Mouse (Mus musculus) hindbrain, embryonic 16.5 days (tissue): ENCODE data around the gene Lcorl. TPM values are rescaled to one million over a fixed set of nuclear protein-coding genes. Genes with fewer than 3 reads are reported as not detected.

Experiments
- ATAC-seq: fragments of 200-750 bp; cut with Nextera tagmentation; 2 replicates; pipeline ENCODE4 v1.8.0; 2017; ENCODE audit warnings: moderate TSS enrichment, moderate library complexity
- H3K27ac ChIP-seq: fragments of 300-500 bp; sonication (generic); 2 replicates; pipeline ENCODE4 v1.5.1; 2014; ENCODE audit warnings: low read depth, mild to moderate bottlenecking, control low read depth, low read length, moderate library complexity
- H3K27me3 ChIP-seq: fragments of 300-500 bp; sonication (generic); replicated peaks from 2 replicates; pipeline ENCODE4 v1.6.1; 2014; ENCODE audit warnings: low read length; ENCODE audit not compliant: control insufficient read depth, insufficient read depth
- H3K36me3 ChIP-seq: fragments of 300-500 bp; sonication (generic); 2 replicates; pipeline ENCODE4 v1.6.1; 2014; ENCODE audit warnings: mild to moderate bottlenecking, low read length, moderate library complexity, mixed read lengths; ENCODE audit not compliant: control insufficient read depth, insufficient read depth
- H3K4me1 ChIP-seq: fragments of 300-500 bp; sonication (generic); 2 replicates; pipeline ENCODE4 v1.6.1; 2014; ENCODE audit warnings: low read depth, low read length; ENCODE audit not compliant: control insufficient read depth, insufficient read depth
- H3K4me2 ChIP-seq: fragments of 300-500 bp; sonication (generic); 2 replicates; pipeline ENCODE4 v1.6.1; 2014; ENCODE audit warnings: mild to moderate bottlenecking, low read length, control low read depth, moderate library complexity
- H3K4me3 ChIP-seq: fragments of 300-500 bp; sonication (generic); 2 replicates; pipeline ENCODE4 v1.5.1; 2014; ENCODE audit warnings: mild to moderate bottlenecking, low read length, control low read depth, moderate library complexity
- H3K9ac ChIP-seq: fragments of 300-500 bp; sonication (generic); 2 replicates; pipeline ENCODE4 v1.6.1; 2014; ENCODE audit warnings: low read depth, mild to moderate bottlenecking, control low read depth, low read length, moderate library complexity
- H3K9me3 ChIP-seq: fragments of 300-500 bp; sonication (generic); 2 replicates; pipeline ENCODE4 v1.6.1; 2014; ENCODE audit warnings: mild to moderate bottlenecking, low read length, moderate library complexity; ENCODE audit not compliant: control insufficient read depth
- WGBS: fragments of 180-500 bp; shearing (Covaris S2); extraction: QIAGEN DNeasy Blood & Tissue Kit; methylation state at CpG from one replicate; pipeline ENCODE4 v1.1.7; 2014; 5-methylcytosine and 5-hydroxymethylcytosine counted together
- polyA plus RNA-seq: library from polyadenylated mRNA; unstranded; fragments of >200 nt; fragmentation: Nextera tagmentation; extraction: Ambion mirVana; gene quantifications from 2 replicates; pipeline ENCODE4 v1.2.1, GENCODE M21; 2015

The Lcorl gene
- polyA plus RNA-seq = 43.9 and 47.4 TPM in 2 replicates

DNA sequence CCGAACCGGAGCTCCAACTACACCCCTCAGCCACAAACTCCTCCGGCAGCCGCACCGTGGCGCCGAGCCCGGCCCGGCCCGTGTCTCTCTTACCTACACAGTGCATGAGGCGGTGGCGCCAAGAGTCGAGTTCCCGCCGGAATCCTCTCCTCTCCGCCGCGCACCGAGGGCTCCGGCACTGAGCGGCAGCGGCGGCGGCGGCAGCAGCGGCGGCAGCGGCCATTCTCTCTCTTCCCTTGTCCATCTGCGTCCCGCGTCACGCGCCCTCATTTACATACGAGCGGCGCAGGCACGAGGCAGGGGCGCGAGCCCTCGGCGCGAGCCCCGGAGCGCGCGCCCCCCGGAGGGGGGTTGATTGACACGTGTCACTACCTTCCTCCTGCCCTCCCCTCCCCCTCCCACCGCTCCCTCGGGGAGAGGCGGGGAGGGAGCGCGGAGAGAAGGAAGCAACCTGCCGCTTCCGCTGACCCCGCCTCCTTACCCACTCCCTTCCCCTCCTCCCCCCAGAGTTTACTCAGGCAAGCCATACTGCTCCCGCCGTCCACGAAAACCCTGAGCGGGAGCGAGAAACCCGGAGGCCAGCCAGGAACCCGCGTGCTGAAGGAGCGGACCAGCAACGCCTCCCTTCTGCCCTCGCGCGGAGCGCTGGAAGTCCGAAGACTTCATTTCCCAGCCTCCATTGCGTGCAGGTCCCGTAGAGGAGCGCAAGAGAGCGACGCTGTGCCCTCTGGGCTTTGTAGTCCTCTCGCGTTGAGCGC is at the start of gene Lcorl:
Gene Lcorl (minus strand): TSS at position 362 of the 758 bp plus-strand sequence.
- no peaks in the 10 kb centered on the region for H3K9me3 ChIP-seq
- 0% methylated on average over 46 of the region's 79 CpGs for WGBS

DNA sequence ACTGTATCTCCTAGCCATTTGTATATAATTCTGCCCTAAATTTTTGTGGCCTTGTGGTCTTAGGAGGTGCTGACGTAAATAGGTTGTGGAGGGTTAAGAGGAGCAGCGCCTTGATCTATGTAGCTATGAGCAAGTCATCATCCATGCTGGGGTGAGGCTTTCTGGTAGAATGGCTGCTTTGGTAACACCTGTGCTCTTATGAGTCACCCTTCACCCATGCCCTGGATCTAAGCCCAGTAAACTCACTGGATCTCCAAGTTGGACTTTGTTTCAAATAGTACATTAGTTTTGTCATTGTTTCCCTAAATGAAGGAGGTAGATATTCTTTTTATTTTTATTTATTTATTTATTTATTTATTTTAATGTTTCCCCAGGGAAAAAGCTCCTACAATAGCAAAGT is 47.3 kb upstream of the Lcorl start:
- H3K9me3 ChIP-seq = no peaks in the 10 kb centered on the region
- H3K27ac ChIP-seq = no peak overlapping the region
- no peak overlapping the region for H3K9ac ChIP-seq
- H3K4me2 ChIP-seq = no peak overlapping the region
- no peaks in the 10 kb centered on the region for H3K36me3 ChIP-seq
- H3K4me3 ChIP-seq = no peak overlapping the region
- WGBS = 98% methylated on average over 2 of the region's 2 CpGs
- ATAC-seq = no peak
- no peaks in the 10 kb centered on the region for H3K27me3 ChIP-seq
- H3K4me1 ChIP-seq = no peaks in the 10 kb centered on the region

More for the DNA sequence above, at the start of gene Lcorl:
- no peaks in the 10 kb centered on the region; the same call in 1 of the 2 replicates for H3K27me3 ChIP-seq
- no peaks in the 10 kb centered on the region for H3K36me3 ChIP-seq
- peak within 1 kb of the TSS; percentile 96 for H3K9ac ChIP-seq
- peak; percentile 98 for ATAC-seq
- peak within 1 kb of the TSS; percentile 98 for H3K27ac ChIP-seq
- H3K4me2 ChIP-seq = peak within 1 kb of the TSS; percentile 77
- H3K4me1 ChIP-seq = peaks cover 6% of the 10 kb centered on the region
- peak within 1 kb of the TSS; percentile 98 for H3K4me3 ChIP-seq

DNA sequence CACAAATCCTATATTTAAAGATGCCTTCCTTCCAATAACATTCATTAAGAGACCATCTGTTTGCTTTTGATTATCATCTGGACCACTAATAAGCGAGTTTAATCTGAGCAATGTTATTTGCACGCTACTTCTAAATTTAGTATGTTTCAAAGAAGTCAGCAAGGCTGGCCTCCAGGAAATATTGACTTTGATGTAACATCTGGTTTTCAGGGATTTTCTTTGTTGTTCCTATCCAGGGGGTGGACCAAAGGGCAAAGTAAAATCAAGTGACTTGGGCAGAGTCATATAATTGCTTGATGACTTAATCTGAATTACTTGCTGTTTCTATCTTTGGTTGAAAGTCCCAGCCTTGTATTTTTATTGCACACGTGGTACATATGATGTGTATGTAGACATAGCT is 45.8 kb upstream of the Lcorl start:
- Histone ChIP-seq H3K4me1 (no peaks in the 10 kb centered on the region), H3K27me3 (no peaks in the 10 kb centered on the region), H3K9me3 (no peaks in the 10 kb centered on the region), H3K4me3 (no peak overlapping the region), H3K9ac (no peak overlapping the region), H3K27ac (no peak overlapping the region), H3K4me2 (no peak overlapping the region), H3K36me3 (no peaks in the 10 kb centered on the region)
- no peak for ATAC-seq
- WGBS = 70% methylated on average over 3 of the region's 3 CpGs

DNA sequence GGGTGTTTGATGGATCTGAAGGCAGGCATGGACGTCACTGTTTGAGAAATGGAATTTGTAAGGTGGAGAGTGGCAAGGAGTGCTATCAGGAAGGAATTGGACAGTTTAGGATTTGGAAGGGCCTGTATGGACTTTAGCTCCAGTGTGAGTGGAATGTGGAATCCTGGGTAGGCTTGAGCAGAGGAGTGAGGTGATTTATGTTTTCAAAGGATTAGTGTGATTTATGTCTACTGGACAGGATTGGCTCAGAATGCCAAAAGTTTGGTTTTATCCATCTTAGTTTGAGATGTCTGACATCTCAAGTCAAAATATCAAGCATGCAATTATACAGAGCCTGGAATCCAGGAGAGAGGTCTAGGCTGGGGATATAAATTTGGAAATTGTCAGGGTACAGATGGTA is 37.9 kb upstream of the Lcorl start:
- WGBS = 71% methylated on average over 1 of the region's 1 CpGs
- H3K9ac ChIP-seq = no peak overlapping the region
- H3K4me1 ChIP-seq = no peaks in the 10 kb centered on the region
- H3K4me3 ChIP-seq = no peak overlapping the region
- H3K4me2 ChIP-seq = no peak overlapping the region
- no peaks in the 10 kb centered on the region for H3K36me3 ChIP-seq
- H3K27me3 ChIP-seq = no peaks in the 10 kb centered on the region
- no peaks in the 10 kb centered on the region for H3K9me3 ChIP-seq
- H3K27ac ChIP-seq = no peak overlapping the region
- no peak for ATAC-seq

DNA sequence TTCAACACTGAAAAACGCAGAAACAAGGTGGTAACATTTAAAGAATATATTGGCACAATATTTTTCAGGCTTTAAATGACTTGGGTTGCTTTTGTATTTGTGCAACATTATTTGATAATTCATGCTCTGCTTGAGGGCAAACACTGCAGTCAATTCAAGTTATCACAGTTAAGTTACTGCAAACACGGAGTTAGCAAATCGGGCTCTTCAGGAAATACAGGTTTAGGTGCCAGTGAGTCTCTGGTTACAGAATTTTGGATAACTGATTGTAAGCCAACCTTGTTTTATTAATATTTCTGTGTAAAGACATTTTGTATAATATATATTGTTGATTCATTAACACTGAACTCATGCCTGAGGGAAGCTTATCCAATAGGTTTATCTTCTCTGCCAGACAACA is 36.3 kb upstream of the Lcorl start:
- Histone ChIP-seq H3K9ac (no peak overlapping the region), H3K27me3 (no peaks in the 10 kb centered on the region), H3K4me2 (no peak overlapping the region), H3K4me1 (no peaks in the 10 kb centered on the region), H3K4me3 (no peak overlapping the region), H3K9me3 (no peaks in the 10 kb centered on the region), H3K27ac (no peak overlapping the region), H3K36me3 (no peaks in the 10 kb centered on the region)
- ATAC-seq = no peak
- 92% methylated on average over 3 of the region's 3 CpGs for WGBS

DNA sequence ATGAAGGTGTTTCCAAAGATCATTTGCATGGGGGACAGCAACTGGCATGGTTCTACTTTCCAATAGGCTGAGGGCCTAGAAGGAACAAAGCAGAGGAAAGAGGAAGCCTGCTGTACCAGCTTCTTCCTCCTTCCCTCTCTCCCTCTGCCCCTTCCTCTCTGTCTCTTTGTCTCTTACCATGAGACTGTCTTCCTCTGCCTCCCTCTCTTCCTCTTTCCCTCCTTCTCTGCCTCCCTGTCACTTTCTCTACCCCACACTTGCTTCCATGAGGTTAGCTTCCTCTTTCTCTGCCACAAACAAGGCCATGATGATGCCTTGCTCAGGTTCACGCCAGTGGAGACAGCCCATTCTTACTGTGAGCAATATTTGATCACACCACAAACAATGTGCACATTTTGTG is 18.9 kb upstream of the Lcorl start:
- WGBS = 86% methylated on average over 1 of the region's 1 CpGs
- H3K27ac ChIP-seq = no peak overlapping the region
- ATAC-seq = no peak
- H3K9ac ChIP-seq = no peak overlapping the region
- no peaks in the 10 kb centered on the region for H3K9me3 ChIP-seq
- H3K4me3 ChIP-seq = no peak overlapping the region
- H3K36me3 ChIP-seq = no peaks in the 10 kb centered on the region
- H3K27me3 ChIP-seq = no peaks in the 10 kb centered on the region
- no peaks in the 10 kb centered on the region for H3K4me1 ChIP-seq
- no peak overlapping the region for H3K4me2 ChIP-seq

DNA sequence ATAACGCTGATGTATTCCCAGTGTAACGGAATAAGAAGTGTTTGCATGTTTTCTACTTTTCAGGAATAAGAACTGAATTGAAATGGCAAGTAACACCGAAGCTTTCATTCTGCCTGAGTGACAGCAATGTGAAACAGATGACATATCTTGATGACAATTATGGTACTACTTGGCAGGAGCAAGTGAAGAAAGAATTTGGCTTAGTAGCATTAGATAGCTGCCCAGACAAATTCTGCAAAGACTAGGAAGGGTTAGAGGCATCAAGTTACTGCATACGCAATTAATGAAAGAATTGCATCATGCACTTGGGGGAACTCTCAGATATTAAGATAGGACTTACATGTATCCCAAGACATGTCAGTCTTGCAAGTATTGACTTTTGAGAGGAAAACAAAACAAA is 18.1 kb upstream of the Lcorl start:
- WGBS = 89% methylated on average over 4 of the region's 4 CpGs
- Histone ChIP-seq H3K27me3 (no peaks in the 10 kb centered on the region), H3K36me3 (no peaks in the 10 kb centered on the region), H3K4me1 (no peaks in the 10 kb centered on the region), H3K4me2 (no peak overlapping the region), H3K4me3 (no peak overlapping the region), H3K27ac (no peak overlapping the region), H3K9ac (no peak overlapping the region), H3K9me3 (no peaks in the 10 kb centered on the region)
- no peak for ATAC-seq

DNA sequence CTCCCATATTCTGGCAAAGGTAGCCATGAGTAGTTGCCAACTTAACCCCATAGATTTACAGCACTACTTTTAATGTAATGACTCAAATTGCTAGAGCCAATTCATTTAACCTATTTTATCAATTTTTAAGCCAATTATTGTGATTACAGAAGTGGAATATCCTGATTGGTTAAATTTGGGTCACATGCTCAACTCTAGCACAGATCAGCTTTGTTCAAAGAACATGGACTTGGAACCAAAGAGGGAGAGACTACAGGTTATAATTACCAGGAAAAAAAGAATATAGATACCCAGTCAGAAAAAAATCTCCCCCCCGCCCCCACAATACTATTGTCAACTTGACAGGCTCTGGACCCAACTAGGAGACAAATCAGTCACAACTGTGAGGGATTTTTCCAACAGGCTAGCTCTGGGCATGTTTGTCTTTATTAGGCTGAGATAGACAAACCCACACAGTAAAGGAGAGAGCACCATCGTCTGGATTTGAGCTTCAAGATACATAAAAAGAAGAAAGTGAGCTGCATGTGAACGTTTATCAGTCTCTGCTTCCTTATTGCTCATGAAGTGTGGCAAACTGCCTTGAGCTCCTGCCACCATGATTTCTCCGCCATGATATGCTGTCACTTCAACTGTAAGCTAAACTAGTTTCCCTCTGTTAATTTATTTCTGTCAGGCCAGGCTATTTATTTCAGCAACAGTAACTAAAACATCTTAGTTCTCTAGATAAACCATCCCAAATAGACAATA is 17.0 kb upstream of the Lcorl start:
- Histone ChIP-seq H3K4me1 (no peaks in the 10 kb centered on the region), H3K27me3 (no peaks in the 10 kb centered on the region), H3K36me3 (no peaks in the 10 kb centered on the region), H3K27ac (no peak overlapping the region), H3K9ac (no peak overlapping the region), H3K9me3 (no peaks in the 10 kb centered on the region), H3K4me2 (no peak overlapping the region), H3K4me3 (no peak overlapping the region)
- ATAC-seq = no peak
- 82% methylated on average over 4 of the region's 4 CpGs for WGBS

DNA sequence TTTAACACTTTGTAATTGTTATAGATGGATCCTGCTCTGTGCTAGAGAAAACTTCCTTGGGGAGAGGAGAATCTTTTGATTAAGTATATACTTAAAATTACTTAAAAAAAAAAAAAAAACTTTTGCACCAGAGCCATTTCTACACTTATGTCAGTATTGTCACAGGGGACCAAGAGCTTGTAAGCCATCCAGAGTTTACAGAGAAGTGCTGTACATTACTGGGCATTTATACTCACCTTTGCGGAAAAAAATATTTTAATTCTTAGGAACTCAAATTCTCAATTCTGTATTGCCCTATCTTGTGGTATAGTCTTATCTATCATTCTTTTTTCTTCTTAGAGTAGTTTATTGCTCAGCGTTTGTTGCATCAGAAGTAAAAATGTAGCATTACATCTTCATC is 953 bp upstream of the Lcorl start:
- no peaks in the 10 kb centered on the region for H3K9me3 ChIP-seq
- peak overlapping the region; percentile 77 for H3K4me2 ChIP-seq
- no peak overlapping the region for H3K27ac ChIP-seq
- H3K36me3 ChIP-seq = no peaks in the 10 kb centered on the region
- H3K4me1 ChIP-seq = peaks cover 6% of the 10 kb centered on the region
- H3K27me3 ChIP-seq = no peaks in the 10 kb centered on the region; the same call in 1 of the 2 replicates
- ATAC-seq = no peak
- no peak overlapping the region for H3K9ac ChIP-seq
- peak overlapping the region; percentile 98 for H3K4me3 ChIP-seq
- WGBS = 89% methylated on average over 2 of the region's 2 CpGs
